Mouse (Mus musculus) gastrocnemius, adult 18-20 months (tissue): ENCODE data around the gene Hist1h1d. TPM values are rescaled to one million over a fixed set of nuclear protein-coding genes. Genes with fewer than 3 reads are reported as not detected.
A peak's percentile ranks its signal among the peaks of the same experiment; 100 is the strongest.
"Not testable (repeated sequence)": the region's sequence is repeated elsewhere in the genome, so short reads cannot be mapped to it uniquely, and the experiment has no call there.

Experiments used
- DNase-seq: peaks from one replicate; pipeline ENCODE4 v3.0.0; 2021; ENCODE audit warnings: low spot score
- total RNA-seq, 2 experiments: library from RNA; stranded (reverse); gene quantifications; 2 replicates each; pipeline ENCODE4 v1.2.3; 2021

The Hist1h1d gene
- total RNA-seq, 2 experiments from 2014 or later: 0.83 to 0.89 TPM

GRCm38 (mm10) chr13:23529480-23530165, 23.4 kb upstream of the Hist1h1d start:
- no peak for DNase-seq

- peak; percentile 78 for DNase-seq
Measured at GRCm38 (mm10) chr13:23530181-23530900, 22.7 kb upstream of the Hist1h1d start.

- peak; percentile 97 for DNase-seq
Measured at GRCm38 (mm10) chr13:23530901-23531875, 21.9 kb upstream of the Hist1h1d start, which contains the start of gene Hist1h4h. Gene Hist1h4h, plus strand, starts transcription at chr13:23531050.

- no peak for DNase-seq
Measured at GRCm38 (mm10) chr13:23532262-23533075, 20.6 kb upstream of the Hist1h1d start.

- DNase-seq: not testable (repeated sequence)
Measured at GRCm38 (mm10) chr13:23533560-23534367, 19.3 kb upstream of the Hist1h1d start, which contains the start of gene Hist1h2af. Gene Hist1h2af, plus strand, starts transcription at chr13:23533906.

GRCm38 (mm10) chr13:23534368-23535131, 18.5 kb upstream of the Hist1h1d start:
- no peak for DNase-seq

- DNase-seq: peak; percentile 79
Measured at GRCm38 (mm10) chr13:23535137-23536075, 17.7 kb upstream of the Hist1h1d start, which contains the start of gene Hist1h3g. Gene Hist1h3g, plus strand, starts transcription at chr13:23535422.

GRCm38 (mm10) chr13:23536076-23536822, 16.8 kb upstream of the Hist1h1d start:
- no peak for DNase-seq

GRCm38 (mm10) chr13:23537006-23537710, 15.9 kb upstream of the Hist1h1d start:
- DNase-seq: no peak

GRCm38 (mm10) chr13:23538249-23538648, 14.8 kb upstream of the Hist1h1d start:
- DNase-seq: no peak

GRCm38 (mm10) chr13:23539821-23540220, 13.2 kb upstream of the Hist1h1d start:
- DNase-seq: not testable (repeated sequence)

GRCm38 (mm10) chr13:23541497-23541896, 11.6 kb upstream of the Hist1h1d start:
- DNase-seq: no peak

- DNase-seq: not testable (repeated sequence)
Measured at GRCm38 (mm10) chr13:23542225-23542980, 10.7 kb upstream of the Hist1h1d start.

- peak; percentile 75 for DNase-seq
Measured at GRCm38 (mm10) chr13:23542999-23543607, 10.0 kb upstream of the Hist1h1d start, which contains the start of gene Hist1h2bh. Gene Hist1h2bh, minus strand, starts transcription at chr13:23543392.
